Mouse (Mus musculus) left cerebral cortex, adult 18-20 months (tissue): ENCODE measurements around the gene Nfib. TPM values are rescaled to one million over a fixed set of nuclear protein-coding genes. Genes with fewer than 3 reads are reported as not detected.

Experiments used
- DNase-seq, 2 experiments: peaks; one replicate each; pipeline ENCODE4 v3.0.0; 2021 to 2022; ENCODE audit warnings: low spot score in 2 of 2, mixed read lengths in 1 of 2
- total RNA-seq, 2 experiments: library from RNA; stranded (reverse); gene quantifications; 2 replicates each; pipeline ENCODE4 v1.2.3; 2021

Gene Nfib
- total RNA-seq, 2 experiments from 2014 or later: 79.0 to 80.3 TPM

GRCm38 (mm10) chr4:82502611-82503010 is 202.9 kb downstream of the Nfib start:
- no peak for DNase-seq

- DNase-seq: no peak
Observed at GRCm38 (mm10) chr4:82502012-82502411, 203.5 kb downstream of the Nfib start.

GRCm38 (mm10) chr4:82500578-82501098 is 204.9 kb downstream of the Nfib start:
- no peak for DNase-seq

- DNase-seq: no peak
Observed at GRCm38 (mm10) chr4:82499725-82500577, 205.6 kb downstream of the Nfib start.

- DNase-seq: no peak
Observed at GRCm38 (mm10) chr4:82499238-82499637, 206.3 kb downstream of the Nfib start.

- DNase-seq: no peak
Observed at GRCm38 (mm10) chr4:82497671-82498631, 207.6 kb downstream of the Nfib start.

GRCm38 (mm10) chr4:82497141-82497566 is 208.4 kb downstream of the Nfib start:
- no peak for DNase-seq

GRCm38 (mm10) chr4:82496383-82496782 is 209.2 kb downstream of the Nfib start:
- no peak for DNase-seq

- no peak for DNase-seq
Observed at GRCm38 (mm10) chr4:82495605-82496004, 209.9 kb downstream of the Nfib start.

- DNase-seq: peak; percentile 47 to 69
Observed at GRCm38 (mm10) chr4:82494829-82495228, 210.7 kb downstream of the Nfib start.

- no peak for DNase-seq
Observed at GRCm38 (mm10) chr4:82494424-82494823, 211.1 kb downstream of the Nfib start.

- DNase-seq: no peak
Observed at GRCm38 (mm10) chr4:82493865-82494264, 211.7 kb downstream of the Nfib start.

- no peak for DNase-seq
Observed at GRCm38 (mm10) chr4:82493363-82493762, 212.2 kb downstream of the Nfib start.

GRCm38 (mm10) chr4:82492737-82493136 is 212.8 kb downstream of the Nfib start:
- DNase-seq: no peak

- no peak for DNase-seq
Observed at GRCm38 (mm10) chr4:82489939-82490338, 215.6 kb downstream of the Nfib start.

GRCm38 (mm10) chr4:82485910-82486309 is 219.6 kb downstream of the Nfib start:
- no peak for DNase-seq

- no peak for DNase-seq
Observed at GRCm38 (mm10) chr4:82483871-82484270, 221.7 kb downstream of the Nfib start.

GRCm38 (mm10) chr4:82483298-82483697 is 222.3 kb downstream of the Nfib start:
- DNase-seq: no peak

- DNase-seq: no peak
Observed at GRCm38 (mm10) chr4:82480635-82481034, 224.9 kb downstream of the Nfib start.

GRCm38 (mm10) chr4:82479394-82479793 is 226.2 kb downstream of the Nfib start:
- no peak for DNase-seq

GRCm38 (mm10) chr4:82477742-82478141 is 227.8 kb downstream of the Nfib start:
- DNase-seq: no peak

- no peak for DNase-seq
Observed at GRCm38 (mm10) chr4:82476411-82476810, 229.1 kb downstream of the Nfib start.
